Mouse (Mus musculus) central nervous system, embryonic 14 days (tissue): ENCODE measurements around the gene Nup50. TPM values are rescaled to one million over a fixed set of nuclear protein-coding genes. Genes with fewer than 3 reads are reported as not detected.

Source experiments
- polyA plus RNA-seq: library from polyadenylated mRNA; depleted of rRNA; stranded (reverse); fragments of >200 nt; gene quantifications from 2 replicates; pipeline ENCODE4 v1.2.3, GENCODE M21; 2012; rRNA removed

The Nup50 gene
- 20.5 and 21.8 TPM in 2 replicates for polyA plus RNA-seq

GRCm38 (mm10) chr15:84922884-84923507 is at the start of gene Nup50:
Nup50 (plus strand) TSS chr15:84923411.

GRCm38 (mm10) chr15:84919938-84920337 is 3.3 kb upstream of the Nup50 start, which contains the start of gene Gm29666:
Gm29666 (minus strand) TSS chr15:84920038.

GRCm38 (mm10) chr15:84987874-84988825 is 64.9 kb downstream of the Nup50 start, which contains the start of gene 5031439G07Rik:
5031439G07Rik (minus strand) TSS chr15:84988551.

Other genes with a start within 250 kb of the Nup50 start
- gene Arhgap8, start 203.4 kb upstream of the Nup50 start, polyA plus RNA-seq, result 0.63 and 1.5 TPM in 2 replicates
- 92.0 and 137 TPM in 2 replicates for gene Phf21b, start 67.4 kb upstream of the Nup50 start, polyA plus RNA-seq
- gene Gm29666, start 3.4 kb upstream of the Nup50 start, polyA plus RNA-seq, result 1.2 and 1.4 TPM in 2 replicates
- 40.5 and 42.3 TPM in 2 replicates for gene 5031439G07Rik, start 65.1 kb downstream of the Nup50 start, polyA plus RNA-seq
- gene Upk3a, start 93.7 kb downstream of the Nup50 start, polyA plus RNA-seq, result 0.31 and 1.1 TPM in 2 replicates
- 16.1 and 16.2 TPM in 2 replicates for gene Fam118a, start 105.5 kb downstream of the Nup50 start, polyA plus RNA-seq
- gene Smc1b, start 208.6 kb downstream of the Nup50 start, polyA plus RNA-seq, result 0.06 and 0.15 TPM in 2 replicates
- 0.45 and 0.55 TPM in 2 replicates for gene Ribc2, start 208.7 kb downstream of the Nup50 start, polyA plus RNA-seq